Mouse (Mus musculus) urinary bladder, postnatal 14 days (tissue): ENCODE results near the gene Ceacam16.

Source experiments
- DNase-seq: peaks from one replicate; pipeline ENCODE4 v3.0.0; 2021; ENCODE audit warnings: low spot score

The Ceacam16 gene

DNA sequence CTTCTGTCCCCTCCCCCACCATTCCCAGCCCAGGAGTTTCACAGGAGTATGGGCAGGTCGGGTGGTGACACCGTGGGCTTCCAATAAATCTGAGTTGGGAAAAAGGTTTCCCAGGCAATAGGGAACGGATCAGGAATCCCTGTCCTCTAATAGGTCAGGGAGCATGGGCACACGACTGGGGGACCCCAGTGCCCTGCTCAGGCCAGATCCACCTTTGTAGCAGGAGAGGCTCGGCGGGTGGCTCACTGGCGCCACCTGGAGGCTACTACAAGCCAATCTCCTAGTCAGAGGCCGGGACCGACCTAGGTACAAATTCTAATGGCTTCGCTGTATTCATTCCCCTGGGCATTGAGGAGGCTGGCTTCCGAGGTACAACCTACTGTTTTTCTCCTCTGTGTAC lies 17.5 kb downstream of the Ceacam16 start:
- DNase-seq: peak; percentile 78

DNA sequence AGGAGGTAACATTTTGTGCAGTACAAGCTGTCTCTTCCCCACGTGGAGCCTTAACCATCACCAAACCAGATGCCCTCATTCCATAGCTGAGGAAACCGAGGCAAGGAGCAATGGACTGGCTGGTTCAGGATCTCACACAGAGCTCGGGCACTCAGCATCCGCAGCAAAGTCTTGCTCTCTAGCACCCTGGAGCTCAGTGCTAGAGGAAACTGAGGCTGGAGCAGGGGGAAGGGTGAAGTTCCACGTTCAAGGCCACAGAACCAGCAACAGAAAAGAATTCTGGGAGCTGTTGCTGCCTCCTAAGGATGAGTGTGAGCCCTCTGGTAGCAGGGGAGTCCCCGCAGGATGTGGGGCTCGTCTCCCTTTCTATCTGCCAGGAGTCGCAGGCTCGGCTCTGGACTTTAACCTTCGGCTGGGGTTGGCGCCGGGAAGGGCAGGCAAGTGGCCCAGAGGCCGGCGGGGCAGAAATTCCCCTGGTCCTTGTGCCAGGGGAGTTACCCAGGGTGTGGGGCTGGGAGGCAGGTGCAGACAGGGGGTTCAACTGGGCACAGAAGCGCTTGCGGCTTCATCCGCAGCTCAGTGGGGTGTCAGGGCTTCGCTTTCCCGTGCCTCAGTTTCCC lies 18.1 kb downstream of the Ceacam16 start:
- DNase-seq: no peak

- no peak for DNase-seq
Observed at GRCm38 (mm10) chr7:19841686-19842413, 19.2 kb downstream of the Ceacam16 start.

GRCm38 (mm10) chr7:19840936-19841335 lies 20.2 kb downstream of the Ceacam16 start:
- no peak for DNase-seq

DNA sequence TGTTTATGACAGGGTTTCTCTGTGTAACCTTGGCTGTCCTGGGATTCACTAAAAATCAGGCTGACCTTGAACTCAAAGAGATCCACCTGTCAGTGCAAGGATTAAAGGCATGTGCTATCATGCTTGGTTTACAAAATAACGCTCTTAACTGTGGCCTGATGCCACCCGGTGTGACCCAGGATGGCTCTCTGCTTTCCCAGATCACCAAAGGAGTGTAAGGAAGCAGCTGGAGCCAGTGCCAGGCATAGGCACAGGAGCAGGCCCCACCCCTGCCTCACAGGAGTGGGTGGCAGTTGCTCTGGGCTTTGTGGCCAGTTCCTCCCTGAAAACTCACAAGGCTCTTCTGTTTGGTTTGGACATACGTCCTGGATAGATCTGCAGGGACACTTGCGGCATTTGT lies 20.7 kb downstream of the Ceacam16 start:
- no peak for DNase-seq

GRCm38 (mm10) chr7:19836843-19837242 lies 24.3 kb downstream of the Ceacam16 start:
- no peak for DNase-seq

DNA sequence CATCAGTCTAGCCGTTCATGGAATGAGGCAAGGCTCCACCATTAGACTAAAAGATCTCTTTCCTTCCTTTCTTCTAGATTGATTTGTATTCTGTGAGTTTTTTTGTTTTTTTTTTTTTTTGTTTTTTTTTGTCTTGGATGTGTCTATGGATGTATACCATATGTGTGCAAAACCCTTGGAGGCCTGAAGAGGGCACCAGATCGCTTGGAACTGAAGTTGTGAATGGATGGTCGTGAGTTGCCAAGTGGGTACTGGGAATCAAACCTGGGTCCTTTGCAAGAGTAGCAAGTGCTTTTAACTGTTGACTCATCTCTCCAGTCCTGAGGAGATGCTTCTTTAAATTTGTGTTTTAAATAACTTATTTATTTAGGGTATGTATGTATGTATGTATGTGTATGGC lies 27.0 kb downstream of the Ceacam16 start:
- no peak for DNase-seq

DNA sequence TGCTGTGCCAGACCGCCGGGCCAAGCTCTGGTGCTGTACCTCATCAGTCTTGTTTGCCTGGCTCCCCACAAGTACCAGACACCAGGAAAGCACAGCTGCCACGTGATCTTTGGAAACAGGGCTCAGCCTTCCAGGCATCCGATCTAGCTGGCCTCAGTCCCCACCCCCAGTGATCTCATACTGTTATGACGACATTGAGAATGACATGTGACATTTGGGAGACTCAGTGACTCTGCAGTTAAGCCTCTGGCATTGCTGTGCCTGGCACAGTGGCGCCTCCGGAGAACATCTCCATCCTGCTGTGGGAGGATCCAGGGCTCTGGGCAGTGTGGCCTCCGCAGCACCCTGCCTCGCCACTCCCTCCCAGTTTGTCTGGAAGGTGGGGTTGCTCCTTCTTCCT lies 29.3 kb downstream of the Ceacam16 start:
- DNase-seq: no peak

DNA sequence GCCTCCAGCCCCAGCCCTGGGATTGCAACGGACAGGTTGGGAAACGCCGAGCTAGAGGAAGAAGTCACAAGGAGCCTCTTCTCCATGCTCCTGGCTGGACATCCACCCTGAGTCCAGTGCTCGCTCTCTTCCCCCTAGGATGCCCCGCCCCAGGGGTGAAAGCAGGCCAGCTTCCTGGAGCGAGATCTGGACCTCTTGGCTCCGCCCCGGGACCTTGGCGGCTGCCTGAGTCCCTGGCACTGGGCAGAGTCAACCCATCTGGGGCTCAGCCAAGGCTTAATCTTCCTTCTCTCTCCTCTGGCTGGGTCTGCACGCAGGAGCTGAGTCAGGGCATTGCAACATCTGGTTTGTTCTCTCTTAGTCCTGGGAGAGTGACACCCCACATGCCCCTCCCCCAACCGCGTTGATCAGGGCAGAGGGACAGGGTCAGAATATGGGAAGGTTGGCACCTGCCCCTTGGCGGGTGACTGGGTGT lies 30.4 kb downstream of the Ceacam16 start:
- peak; percentile 95 for DNase-seq

GRCm38 (mm10) chr7:19829694-19830093 lies 31.4 kb downstream of the Ceacam16 start:
- no peak for DNase-seq

DNA sequence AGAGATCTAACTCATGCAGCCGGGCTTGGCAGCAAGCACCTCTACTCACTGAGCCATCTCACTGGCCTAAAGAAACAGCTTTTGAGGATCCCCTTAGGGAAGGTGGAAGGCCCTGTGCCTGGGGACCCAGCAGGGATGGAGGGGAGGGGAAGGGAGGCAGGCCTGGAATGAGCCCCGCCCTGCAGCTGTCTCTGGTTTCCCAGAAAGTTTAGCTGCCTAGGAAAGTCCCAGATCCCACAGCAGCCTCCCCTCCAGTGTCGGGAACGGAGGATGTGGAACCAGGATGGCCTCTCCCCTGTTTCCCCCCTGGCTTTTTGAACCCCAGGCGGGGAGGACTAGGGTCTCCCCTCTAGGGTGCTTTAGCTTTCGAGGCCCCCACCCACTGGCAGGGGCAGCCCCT lies 34.3 kb downstream of the Ceacam16 start:
- DNase-seq: peak; percentile 48

DNA sequence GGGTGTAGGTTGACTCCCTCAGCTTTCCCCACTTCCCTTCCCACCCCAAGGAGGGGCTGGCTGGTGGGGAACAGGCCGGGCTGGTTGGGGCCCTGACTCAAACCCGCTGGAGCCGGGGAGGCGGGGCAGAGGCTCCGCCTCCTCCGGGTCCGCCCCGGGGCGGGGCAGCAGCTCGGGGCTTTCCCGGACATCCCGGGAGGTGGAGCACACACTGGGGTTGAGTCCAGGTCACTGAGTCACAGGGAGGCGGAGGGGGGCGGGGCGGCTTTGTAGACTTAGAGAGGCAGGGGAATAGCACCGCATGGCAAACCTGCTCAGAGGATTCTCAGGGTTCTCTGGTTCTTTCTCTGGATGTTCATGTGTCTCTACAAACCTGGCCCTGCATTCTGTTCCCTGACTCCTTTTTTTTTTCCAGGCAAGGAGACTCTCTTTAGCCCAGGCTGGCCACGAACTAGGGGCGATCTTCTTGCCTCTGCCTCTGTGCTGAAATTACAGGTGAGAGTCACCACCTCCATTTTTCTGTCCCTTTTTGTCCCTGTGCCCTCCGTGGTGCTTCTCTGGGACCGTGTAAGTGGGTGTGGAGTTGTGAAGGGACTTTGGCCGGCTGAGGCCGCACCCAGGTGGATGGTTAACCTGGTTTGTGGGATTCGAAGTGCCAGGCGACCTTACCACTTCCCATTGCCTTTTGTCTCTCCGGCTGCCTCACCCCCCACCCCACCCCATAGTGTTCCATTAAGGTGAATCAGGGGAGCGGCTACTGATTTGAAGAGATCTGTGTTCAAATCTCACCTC lies 36.7 kb downstream of the Ceacam16 start:
- peak; percentile 96 for DNase-seq

DNA sequence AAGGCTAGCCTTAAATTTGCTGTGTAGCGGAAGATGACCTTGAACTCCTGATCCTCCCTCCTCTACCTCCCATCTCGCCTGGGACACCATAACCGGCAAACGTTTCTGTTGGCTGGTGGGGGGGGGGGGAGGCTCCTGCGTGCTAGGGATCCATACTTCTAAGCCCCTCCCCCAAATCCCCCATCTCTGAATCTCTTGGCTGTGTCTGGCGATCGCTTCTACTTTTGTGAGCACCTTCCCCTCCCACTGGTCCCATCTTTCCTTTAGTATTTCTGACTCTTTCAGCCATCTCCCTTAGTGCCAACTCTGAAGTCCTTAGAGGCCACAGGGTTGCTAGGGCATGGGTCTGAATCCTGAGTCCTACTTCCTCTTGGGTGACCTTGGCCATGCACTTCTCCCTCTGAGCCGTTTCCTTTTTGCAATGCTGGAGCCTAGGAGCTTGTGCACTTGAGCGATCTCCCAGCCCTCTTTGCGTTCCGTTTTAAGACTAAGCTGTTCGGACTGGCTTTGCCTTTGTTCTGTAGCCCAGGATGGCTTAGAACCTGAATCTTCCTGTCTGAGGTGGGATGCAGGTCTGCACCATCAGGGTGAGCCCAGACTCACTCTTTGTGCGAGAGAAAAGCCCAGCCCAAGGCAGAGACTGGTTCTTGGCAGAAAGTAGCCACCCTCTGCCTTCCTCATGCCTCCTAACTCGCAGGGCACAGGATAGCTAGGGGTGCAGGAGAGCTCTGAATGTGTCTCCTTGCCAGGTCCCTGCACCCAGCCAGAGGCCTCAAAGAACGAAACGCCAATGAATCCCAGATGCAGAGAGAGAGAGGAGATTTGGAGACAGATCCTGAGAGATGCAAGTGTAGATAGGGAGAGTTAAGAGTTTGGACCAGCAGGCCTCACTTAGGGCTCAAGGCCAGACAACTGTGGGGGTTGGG lies 37.6 kb downstream of the Ceacam16 start:
- DNase-seq: no peak

DNA sequence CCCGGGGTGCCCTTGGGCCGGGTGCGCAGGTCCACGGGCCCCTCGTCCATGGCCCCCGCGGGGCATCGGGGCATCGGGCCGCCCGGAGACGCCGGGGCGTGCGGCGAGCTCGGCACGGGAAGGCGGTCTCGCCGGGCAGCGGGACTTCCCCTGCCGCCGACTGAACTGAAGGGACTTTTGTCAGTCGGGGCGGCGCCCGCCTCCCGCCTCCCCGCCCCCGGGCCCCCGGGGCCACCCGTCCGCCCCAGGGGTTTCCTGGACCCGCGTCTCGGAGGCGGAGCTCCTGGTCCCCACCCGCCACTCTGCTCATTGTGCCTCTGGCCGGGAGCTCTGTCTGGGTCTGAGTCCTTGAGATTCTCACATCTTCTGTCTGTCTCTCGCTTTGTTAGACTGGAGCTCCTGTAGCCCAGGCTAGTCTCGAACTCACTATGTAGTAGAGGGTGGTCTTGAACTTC lies 38.5 kb downstream of the Ceacam16 start, which contains the start of gene Bcl3:
Gene Bcl3 (minus strand): TSS at position 167 of the 455 bp plus-strand sequence.
- peak; percentile 71 for DNase-seq

DNA sequence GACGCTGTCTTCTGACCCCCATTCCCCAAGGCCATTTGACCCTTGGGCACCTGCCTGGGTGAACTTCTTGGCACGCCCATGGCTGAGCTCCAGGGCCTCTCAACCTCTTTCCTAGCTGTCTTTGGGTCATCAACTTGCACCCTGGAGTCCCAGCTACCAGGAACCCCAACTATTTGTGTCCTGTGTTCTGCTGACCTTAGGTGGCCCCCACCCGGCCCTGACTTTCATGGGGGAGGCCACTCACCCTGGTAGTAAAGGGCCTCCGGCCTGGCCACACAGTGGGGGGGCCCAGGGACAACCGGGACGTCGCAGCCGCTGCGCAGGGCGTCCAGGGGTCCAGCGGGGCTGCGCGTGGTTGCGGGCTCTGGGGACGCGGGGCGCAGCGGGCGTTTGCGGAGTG lies 38.9 kb downstream of the Ceacam16 start:
- no peak for DNase-seq

- DNase-seq: no peak
Observed at GRCm38 (mm10) chr7:19821633-19822032, 39.5 kb downstream of the Ceacam16 start.

DNA sequence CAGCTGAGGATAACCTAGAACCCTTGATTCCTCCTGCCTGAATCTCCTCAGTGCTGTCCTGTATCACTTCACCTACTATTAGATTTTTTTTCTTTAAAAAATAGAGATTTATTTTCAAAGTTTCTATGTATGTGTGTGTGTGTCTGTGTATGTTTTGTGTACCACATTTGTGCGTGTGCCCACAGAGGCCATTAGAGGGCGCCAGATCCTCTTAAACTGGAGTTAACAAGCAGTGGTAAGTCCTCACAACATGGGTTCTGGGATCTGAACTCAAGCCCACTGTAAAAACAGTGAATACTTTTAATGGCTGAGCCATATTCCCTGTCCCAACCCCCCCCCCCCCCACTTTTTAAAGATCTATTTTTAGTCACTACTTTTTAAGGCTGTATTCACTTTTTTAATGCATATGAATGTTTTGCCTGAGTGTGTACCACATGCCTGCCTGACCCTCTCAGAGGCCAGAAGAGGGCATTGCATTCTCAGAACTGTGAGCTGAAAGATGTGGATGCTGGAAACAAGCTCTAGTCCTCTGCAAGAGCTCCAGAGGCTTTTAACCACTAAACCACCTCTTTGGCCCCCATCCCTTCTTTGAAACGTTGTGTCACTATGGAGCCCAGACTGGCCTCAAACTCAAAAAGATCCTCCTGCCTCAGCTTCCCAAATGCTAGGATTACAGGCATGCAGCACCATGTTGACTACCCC lies 40.6 kb downstream of the Ceacam16 start:
- DNase-seq: no peak

- DNase-seq: no peak
Observed at GRCm38 (mm10) chr7:19818875-19819274, 42.2 kb downstream of the Ceacam16 start.

- peak; percentile 57 for DNase-seq
Observed at GRCm38 (mm10) chr7:19818440-19818839, 42.7 kb downstream of the Ceacam16 start.

DNA sequence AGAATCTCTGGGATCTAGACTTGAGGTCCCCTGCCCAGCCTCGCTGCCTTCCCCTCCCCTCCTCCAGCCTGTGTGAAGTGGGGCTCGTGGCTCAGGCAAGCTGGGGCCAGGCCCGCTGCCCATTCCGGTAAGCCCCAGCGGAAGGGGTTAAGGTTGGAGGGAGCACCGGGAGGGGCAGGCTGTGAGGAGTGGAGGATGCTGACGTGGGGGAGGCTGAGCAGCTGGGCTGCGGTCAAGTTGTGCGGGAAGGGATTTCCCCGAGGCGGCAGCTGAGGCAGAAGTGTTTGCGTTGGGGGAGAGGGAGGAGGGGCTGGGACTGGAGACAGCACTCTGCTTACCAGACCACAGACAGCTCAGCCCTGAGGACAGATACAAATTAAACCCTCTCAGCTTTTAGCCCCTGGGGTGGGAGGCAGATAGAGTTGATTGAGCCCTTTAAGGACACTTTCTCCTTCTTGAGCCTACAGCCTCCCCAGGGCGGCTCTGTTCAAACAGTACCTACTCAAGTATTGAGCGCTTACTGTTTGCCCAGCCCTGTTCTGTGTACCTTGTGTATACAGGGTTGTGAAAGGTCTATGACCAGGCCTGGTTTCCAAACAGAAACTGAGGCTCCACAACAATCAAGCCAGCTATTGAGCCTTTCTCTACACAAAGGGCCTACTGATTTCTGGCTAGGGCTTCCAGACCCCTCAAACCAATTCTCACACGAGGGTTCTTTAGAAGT lies 43.6 kb downstream of the Ceacam16 start:
- DNase-seq: peak; percentile 71
